Mouse (Mus musculus): ENCODE measurements around the gene Cdip1. TPM values are rescaled to one million over a fixed set of nuclear protein-coding genes. Genes with fewer than 3 reads are reported as not detected.

Gene Cdip1
- polyA plus RNA-seq, 1 experiment from 2014 or later, result 91.6 TPM

GRCm38 (mm10) chr16:4727963-4728362 lies 62.1 kb downstream of the Cdip1 start:
- ATAC-seq (ENCODE audit: insufficient number of reproducible peaks, insufficient read depth, low FRiP score, low TSS enrichment, low read depth), result no peak
- WGBS, result 33% methylated on average over 1 of the region's 1 CpGs
- Histone ChIP-seq H3K9me3 (no peaks in the 10 kb centered on the region), H3K9ac (no peak overlapping the region), H3K4me3 (peak overlapping the region; percentile 86; the same call in 1 of the 2 replicates), H3K36me3 (no peaks in the 10 kb centered on the region), H3K4me1 (peaks cover 13% of the 10 kb centered on the region), H3K27me3 (no peaks in the 10 kb centered on the region), H3K27ac (no peak overlapping the region), H3K4me2 (peak overlapping the region; percentile 90; the same call in 1 of the 2 replicates)

GRCm38 (mm10) chr16:4727526-4727925 lies 62.6 kb downstream of the Cdip1 start:
- no peaks in the 10 kb centered on the region for H3K36me3 ChIP-seq
- ATAC-seq (ENCODE audit: insufficient number of reproducible peaks, insufficient read depth, low FRiP score, low TSS enrichment, low read depth), result no peak
- 96% methylated on average over 1 of the region's 1 CpGs for WGBS
- H3K4me1 ChIP-seq, result peaks cover 13% of the 10 kb centered on the region
- H3K9me3 ChIP-seq, result no peaks in the 10 kb centered on the region
- H3K27ac ChIP-seq, result no peak overlapping the region
- H3K9ac ChIP-seq, result no peak overlapping the region
- H3K27me3 ChIP-seq, result no peaks in the 10 kb centered on the region
- H3K4me2 ChIP-seq, result peak overlapping the region; percentile 90
- peak overlapping the region; percentile 86 for H3K4me3 ChIP-seq

- peaks cover 13% of the 10 kb centered on the region for H3K4me1 ChIP-seq
- WGBS, result under 1% methylated on average over 40 of the region's 40 CpGs
- H3K4me2 ChIP-seq, result peak overlapping the region; percentile 90
- no peaks in the 10 kb centered on the region for H3K36me3 ChIP-seq
- H3K4me3 ChIP-seq, result peak overlapping the region; percentile 86
- H3K9me3 ChIP-seq, result no peaks in the 10 kb centered on the region
- ATAC-seq (ENCODE audit: insufficient number of reproducible peaks, insufficient read depth, low FRiP score, low TSS enrichment, low read depth), result peak; percentile 29; the same call in 1 of the 2 replicates
- H3K27me3 ChIP-seq, result no peaks in the 10 kb centered on the region
- H3K9ac ChIP-seq, result peak overlapping the region; percentile 92
- H3K27ac ChIP-seq, result peak overlapping the region; percentile 87
These were observed 63.5 kb downstream of the Cdip1 start for GRCm38 (mm10) chr16:4726528-4727128.

GRCm38 (mm10) chr16:4725780-4726527 lies 64.1 kb downstream of the Cdip1 start, which contains the start of gene Hmox2:
Gene Hmox2, plus strand, starts transcription at chr16:4726361.
- Histone ChIP-seq H3K27me3 (no peaks in the 10 kb centered on the region), H3K4me3 (peak within 1 kb of the TSS; percentile 86), H3K36me3 (no peaks in the 10 kb centered on the region), H3K27ac (peak within 1 kb of the TSS; percentile 87), H3K4me2 (peak within 1 kb of the TSS; percentile 90), H3K4me1 (peaks cover 13% of the 10 kb centered on the region), H3K9me3 (no peaks in the 10 kb centered on the region), H3K9ac (peak within 1 kb of the TSS; percentile 92)
- ATAC-seq (ENCODE audit: insufficient number of reproducible peaks, insufficient read depth, low FRiP score, low TSS enrichment, low read depth), result peak; percentile 96
- WGBS, result 5% methylated on average over 35 of the region's 35 CpGs

- H3K9ac ChIP-seq, result no peak overlapping the region
- no peak for ATAC-seq (ENCODE audit: insufficient number of reproducible peaks, insufficient read depth, low FRiP score, low TSS enrichment, low read depth)
- H3K36me3 ChIP-seq, result no peaks in the 10 kb centered on the region
- H3K4me2 ChIP-seq, result no peak overlapping the region
- H3K4me3 ChIP-seq, result no peak overlapping the region
- H3K27ac ChIP-seq, result no peak overlapping the region
- H3K27me3 ChIP-seq, result no peaks in the 10 kb centered on the region
- no peaks in the 10 kb centered on the region for H3K9me3 ChIP-seq
- peaks cover 13% of the 10 kb centered on the region for H3K4me1 ChIP-seq
- 74% methylated on average over 4 of the region's 4 CpGs for WGBS
These were observed 64.8 kb downstream of the Cdip1 start for GRCm38 (mm10) chr16:4725266-4725665.

- WGBS, result 79% methylated on average over 3 of the region's 3 CpGs
- no peak for ATAC-seq (ENCODE audit: insufficient number of reproducible peaks, insufficient read depth, low FRiP score, low TSS enrichment, low read depth)
- H3K9ac ChIP-seq, result no peak overlapping the region
These were observed 67.2 kb downstream of the Cdip1 start for GRCm38 (mm10) chr16:4722915-4723209.

GRCm38 (mm10) chr16:4722128-4722914 lies 67.8 kb downstream of the Cdip1 start:
- no peak overlapping the region for H3K4me2 ChIP-seq
- no peak overlapping the region for H3K9ac ChIP-seq
- H3K36me3 ChIP-seq, result no peaks in the 10 kb centered on the region
- H3K4me1 ChIP-seq, result peaks cover 15% of the 10 kb centered on the region
- ATAC-seq (ENCODE audit: insufficient number of reproducible peaks, insufficient read depth, low FRiP score, low TSS enrichment, low read depth), result no peak
- H3K27ac ChIP-seq, result no peak overlapping the region
- H3K9me3 ChIP-seq, result no peaks in the 10 kb centered on the region
- WGBS, result 73% methylated on average over 7 of the region's 7 CpGs
- no peaks in the 10 kb centered on the region for H3K27me3 ChIP-seq
- no peak overlapping the region for H3K4me3 ChIP-seq

More at GRCm38 (mm10) chr16:4722915-4723209, 67.2 kb downstream of the Cdip1 start:
- H3K36me3 ChIP-seq, result no peaks in the 10 kb centered on the region
- H3K27me3 ChIP-seq, result no peaks in the 10 kb centered on the region
- H3K27ac ChIP-seq, result no peak overlapping the region
- H3K9me3 ChIP-seq, result no peaks in the 10 kb centered on the region
- no peak overlapping the region for H3K4me2 ChIP-seq
- peaks cover 15% of the 10 kb centered on the region for H3K4me1 ChIP-seq
- no peak overlapping the region for H3K4me3 ChIP-seq

GRCm38 (mm10) chr16:4718753-4719518 lies 71.2 kb downstream of the Cdip1 start, which contains the start of gene Nmral1:
Gene Nmral1, minus strand, starts transcription at chr16:4719356.
- peak within 1 kb of the TSS; percentile 71 for H3K4me2 ChIP-seq
- peak; percentile 69 for ATAC-seq (ENCODE audit: insufficient number of reproducible peaks, insufficient read depth, low FRiP score, low TSS enrichment, low read depth)
- no peaks in the 10 kb centered on the region for H3K9me3 ChIP-seq
- peak within 1 kb of the TSS; percentile 84 for H3K9ac ChIP-seq
- no peaks in the 10 kb centered on the region for H3K27me3 ChIP-seq
- H3K36me3 ChIP-seq, result peaks cover 25% of the 10 kb centered on the region
- WGBS, result 16% methylated on average over 33 of the region's 33 CpGs
- H3K4me3 ChIP-seq, result peak within 1 kb of the TSS; percentile 69
- 0 out of 2 replicates have a peak, but pooled peaks cover 9% of the 10 kb centered on the region for H3K4me1 ChIP-seq
- H3K27ac ChIP-seq, result peak within 1 kb of the TSS; percentile 80

GRCm38 (mm10) chr16:4717866-4718265 lies 72.2 kb downstream of the Cdip1 start:
- WGBS, result 73% methylated on average over 3 of the region's 3 CpGs
- peaks cover 36% of the 10 kb centered on the region for H3K36me3 ChIP-seq
- peak overlapping the region; percentile 71 for H3K4me2 ChIP-seq
- H3K4me3 ChIP-seq, result peak overlapping the region; percentile 69
- no peaks in the 10 kb centered on the region for H3K9me3 ChIP-seq
- H3K27me3 ChIP-seq, result no peaks in the 10 kb centered on the region
- ATAC-seq (ENCODE audit: insufficient number of reproducible peaks, insufficient read depth, low FRiP score, low TSS enrichment, low read depth), result no peak
- peak overlapping the region; percentile 84 for H3K9ac ChIP-seq
- no peak overlapping the region for H3K27ac ChIP-seq
- 0 out of 2 replicates have a peak, but pooled peaks cover 9% of the 10 kb centered on the region for H3K4me1 ChIP-seq

- Histone ChIP-seq H3K36me3 (peaks cover 74% of the 10 kb centered on the region), H3K9me3 (no peaks in the 10 kb centered on the region), H3K4me1 (0 out of 2 replicates have a peak, but pooled peaks cover 9% of the 10 kb centered on the region), H3K9ac (no peak overlapping the region), H3K4me2 (no peak overlapping the region), H3K27me3 (no peaks in the 10 kb centered on the region), H3K27ac (no peak overlapping the region), H3K4me3 (no peak overlapping the region)
- ATAC-seq (ENCODE audit: insufficient number of reproducible peaks, insufficient read depth, low FRiP score, low TSS enrichment, low read depth), result no peak
- WGBS, result 89% methylated on average over 17 of the region's 17 CpGs
These were observed 76.0 kb downstream of the Cdip1 start for GRCm38 (mm10) chr16:4713861-4714710.
